Mouse (Mus musculus): ENCODE results near the gene Aox2.

Gene Aox2

GRCm38 (mm10) chr1:58397731-58398130 is 119.6 kb downstream of the Aox2 start:
- in situ Hi-C loops (cut with MboI): no loop called here

DNA sequence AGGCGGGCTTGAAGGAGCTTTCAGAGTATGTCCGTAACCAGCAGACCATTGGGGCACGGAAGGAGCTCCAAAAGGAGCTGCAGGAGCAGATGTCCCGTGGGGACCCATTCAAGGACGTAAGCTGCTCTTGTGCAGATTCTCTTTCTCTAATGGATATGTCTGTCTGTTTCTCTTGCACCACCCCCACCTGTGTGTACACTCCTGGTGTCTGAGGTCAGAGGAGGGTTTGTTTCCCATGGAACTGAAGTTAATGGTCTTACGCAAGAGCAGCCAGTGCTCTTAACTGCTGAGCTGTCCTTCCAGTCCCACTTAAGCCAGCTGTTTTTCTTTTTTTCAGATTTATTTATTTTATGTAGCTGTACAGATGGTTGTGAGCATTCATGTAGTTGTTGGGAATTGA is 123.3 kb downstream of the Aox2 start:
- in situ Hi-C loops (cut with MboI): no loop called here

DNA sequence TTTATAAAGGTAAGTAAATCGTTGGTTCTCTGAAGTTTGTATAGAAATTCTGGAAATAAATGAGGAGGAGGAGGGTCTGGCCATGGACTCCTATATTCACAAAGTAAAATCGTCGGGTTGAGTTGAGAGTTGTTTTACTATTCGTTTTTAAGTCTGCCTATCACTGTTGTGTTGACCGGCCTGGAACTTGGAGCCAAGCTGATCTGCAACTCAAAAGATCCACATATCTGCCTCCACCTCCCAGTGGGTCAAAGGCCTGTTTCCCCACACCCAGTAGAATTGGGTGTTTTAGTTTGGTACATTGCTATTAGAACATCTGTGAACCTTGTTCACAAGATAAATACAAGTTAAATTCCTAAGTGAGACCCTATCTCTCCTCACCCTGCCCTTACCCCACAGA is 125.6 kb downstream of the Aox2 start:
- in situ Hi-C loops (cut with MboI): no loop called here

GRCm38 (mm10) chr1:58407321-58407720 is 129.2 kb downstream of the Aox2 start:
- in situ Hi-C loops (cut with MboI): no loop called here

GRCm38 (mm10) chr1:58408141-58408540 is 130.0 kb downstream of the Aox2 start:
- in situ Hi-C loops (cut with MboI): no loop called here

DNA sequence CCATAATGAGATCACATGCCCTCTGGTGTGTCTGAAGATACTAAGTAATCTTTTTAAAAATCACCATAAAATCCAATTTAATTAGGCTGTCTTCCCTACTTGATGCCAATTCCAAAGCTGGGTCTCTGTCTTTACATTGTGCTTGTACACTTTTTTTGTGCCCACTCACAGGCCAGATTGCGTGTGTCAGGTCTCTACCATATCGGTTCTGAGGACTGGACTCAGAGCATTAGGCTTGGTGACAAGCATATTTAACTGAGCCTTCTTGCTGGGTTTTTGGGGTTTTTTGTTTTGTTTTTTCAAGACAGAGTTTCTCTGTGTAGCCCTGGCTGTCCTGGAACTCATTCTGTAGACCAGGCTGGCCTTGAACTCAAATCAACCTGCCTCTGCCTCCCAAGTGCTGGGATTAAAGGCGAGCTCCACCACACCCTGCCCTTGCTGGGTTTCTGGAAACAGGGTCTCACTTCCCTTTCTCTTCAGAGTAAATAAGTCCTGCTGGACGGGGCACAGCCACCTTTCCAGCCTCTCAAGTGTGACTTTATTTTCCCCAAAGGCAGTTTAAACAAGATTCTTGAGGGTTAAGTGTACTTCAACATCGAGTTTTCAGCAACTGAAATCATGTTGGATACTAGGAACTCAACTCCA is 131.5 kb downstream of the Aox2 start:
- in situ Hi-C loops (cut with MboI): no loop called here

- in situ Hi-C loops (cut with MboI): no loop called here
Measured at GRCm38 (mm10) chr1:58410198-58410588, 132.1 kb downstream of the Aox2 start.

GRCm38 (mm10) chr1:58410776-58411175 is 132.7 kb downstream of the Aox2 start:
- in situ Hi-C loops (cut with MboI): no loop called here

- in situ Hi-C loops (cut with MboI): no loop called here
Measured at GRCm38 (mm10) chr1:58415442-58415841, 137.3 kb downstream of the Aox2 start.

DNA sequence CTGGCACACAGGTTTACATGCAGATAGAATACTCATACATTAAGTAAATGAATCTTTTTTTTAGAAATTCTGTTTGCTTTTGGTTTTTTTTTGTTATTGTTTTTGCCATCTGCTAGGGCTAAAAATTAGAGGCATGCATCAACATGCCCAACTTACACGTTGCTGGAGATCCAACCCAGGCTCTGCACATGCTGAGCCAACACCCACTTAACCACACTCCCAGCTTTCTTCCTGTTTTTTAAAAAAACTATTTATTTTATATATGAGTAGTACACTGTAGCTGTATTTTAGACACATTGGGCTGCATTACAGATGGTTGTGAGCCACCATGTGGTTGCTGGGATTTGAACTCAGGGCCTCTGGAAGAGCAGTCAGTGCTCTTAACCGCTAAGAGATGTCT is 137.9 kb downstream of the Aox2 start:
- in situ Hi-C loops (cut with MboI): no loop called here

DNA sequence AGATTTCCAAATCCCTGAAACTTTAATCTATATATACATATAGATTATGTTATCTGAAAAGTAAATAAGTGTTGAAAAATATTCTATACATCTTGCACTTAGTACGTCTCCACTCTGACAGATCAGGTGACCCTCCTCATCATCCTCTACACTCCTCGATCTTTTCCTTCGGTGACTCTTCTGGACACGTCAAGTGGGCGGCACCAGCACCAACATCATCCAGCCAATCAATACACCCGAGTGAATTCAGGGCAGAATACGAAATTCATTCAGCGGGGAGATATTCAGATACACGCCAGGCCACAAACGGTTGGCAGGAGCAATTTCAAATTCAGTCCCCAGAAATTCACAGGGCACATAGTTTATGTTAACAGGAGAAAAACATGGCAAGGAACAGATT is 141.9 kb downstream of the Aox2 start:
- in situ Hi-C loops (cut with MboI): no loop called here

GRCm38 (mm10) chr1:58420961-58421360 is 142.8 kb downstream of the Aox2 start:
- in situ Hi-C loops (cut with MboI): no loop called here

GRCm38 (mm10) chr1:58422879-58423278 is 144.8 kb downstream of the Aox2 start:
- in situ Hi-C loops (cut with MboI): no loop called here

DNA sequence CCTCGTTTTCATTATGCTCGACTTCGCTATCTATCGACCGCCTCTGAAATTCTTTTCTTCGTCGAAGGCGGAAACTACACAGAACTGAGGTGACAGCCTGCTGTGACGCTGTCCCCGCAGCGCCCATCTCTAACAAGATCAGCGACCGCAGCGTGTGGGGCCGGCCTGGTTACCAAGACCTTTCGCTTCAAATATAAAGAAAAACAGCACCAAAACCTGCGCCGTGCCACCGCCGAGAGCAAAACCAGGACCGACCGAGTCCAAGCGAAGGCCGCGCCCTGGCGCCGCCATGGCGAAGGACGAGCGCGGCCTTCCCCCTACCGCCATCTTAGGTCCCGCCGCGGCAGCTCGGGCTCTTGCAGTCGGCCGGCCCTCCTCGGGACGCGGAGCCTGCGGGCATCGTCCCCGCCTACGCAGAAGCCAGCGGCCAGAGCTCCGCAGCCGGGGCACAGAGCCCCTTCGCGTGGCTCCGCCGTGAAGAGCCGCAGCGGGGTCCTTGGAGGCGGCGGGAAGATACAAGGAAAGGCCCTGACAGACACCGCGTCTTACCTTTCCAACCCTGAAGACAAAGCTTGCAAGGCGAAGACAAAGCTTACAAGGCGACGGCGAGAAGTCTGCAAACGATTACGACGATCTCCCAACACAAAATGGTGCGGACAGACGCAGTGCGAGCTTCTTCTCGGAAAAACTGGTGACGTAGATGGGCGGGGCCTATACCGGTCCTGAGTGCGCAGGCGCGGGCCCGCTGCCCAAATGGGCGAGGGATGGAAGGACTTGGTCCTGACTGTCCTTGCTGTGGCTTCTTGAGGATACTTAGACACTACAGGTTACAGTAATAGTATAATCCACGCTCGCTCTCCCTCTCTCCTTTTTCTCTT is 145.5 kb downstream of the Aox2 start, which contains the start of gene Clk1:
Gene Clk1 (minus strand): TSS at position 696 of the 878 bp plus-strand sequence.
- in situ Hi-C loops (cut with MboI): no loop called here

DNA sequence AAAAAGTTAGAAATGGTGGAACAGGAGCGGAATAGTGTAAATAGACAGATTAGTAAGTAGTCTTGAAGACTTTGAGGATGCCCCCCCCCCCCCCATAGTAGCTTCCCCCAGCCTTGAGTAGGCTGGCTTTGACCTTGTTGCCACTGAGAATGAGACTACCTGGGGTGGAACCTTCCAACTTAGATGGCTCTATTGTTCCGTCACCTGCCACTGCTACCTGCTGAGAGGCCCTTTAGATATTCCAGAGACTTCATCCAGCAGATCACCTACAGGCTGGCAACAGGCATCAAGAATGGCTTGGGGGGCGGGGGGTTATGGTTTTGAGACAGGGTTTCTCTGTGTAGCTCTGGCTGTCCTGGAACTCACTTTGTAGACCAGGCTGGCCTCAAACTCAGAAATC is 146.4 kb downstream of the Aox2 start:
- in situ Hi-C loops (cut with MboI): no loop called here

Measured in mature B cell (primary cell).